Mouse (Mus musculus): ENCODE measurements at regions not wholly inside any gene's neighbourhood (a gene's known extent, or its start where the extent isn't known, plus 50 kb on each side); places are given as distances from the start of the nearest gene placed in this dataset.

- DNase-seq (ENCODE audit: low read depth, low spot score): no peak
- WGBS: 63% methylated on average over 9 of the region's 9 CpGs
Measured at GRCm38 (mm10) chr8:86203107-86203506, 362.3 kb downstream of the Phkb start.

- no peak for DNase-seq (ENCODE audit: low read depth, low spot score)
- 60% methylated on average over 4 of the region's 4 CpGs for WGBS
Measured at GRCm38 (mm10) chr8:86201830-86202229, 361.1 kb downstream of the Phkb start.

GRCm38 (mm10) chr8:86192262-86192661 is 351.5 kb downstream of the Phkb start:
- DNase-seq (ENCODE audit: low read depth, low spot score): no peak
- WGBS: 83% methylated on average over 4 of the region's 4 CpGs

- WGBS: 80% methylated on average over 5 of the region's 5 CpGs
- no peak for DNase-seq (ENCODE audit: low read depth, low spot score)
Measured at GRCm38 (mm10) chr8:86184671-86185070, 343.9 kb downstream of the Phkb start.

GRCm38 (mm10) chr8:86180793-86181192 is 340.0 kb downstream of the Phkb start:
- 85% methylated on average over 3 of the region's 3 CpGs for WGBS

GRCm38 (mm10) chr8:86170091-86170490 is 329.3 kb downstream of the Phkb start:
- no peak for DNase-seq (ENCODE audit: low read depth, low spot score)
- WGBS: 61% methylated on average over 1 of the region's 1 CpGs

More at GRCm38 (mm10) chr8:86180793-86181192, 340.0 kb downstream of the Phkb start:
- DNase-seq (ENCODE audit: low read depth, low spot score): no peak

GRCm38 (mm10) chr8:86164818-86165217 is 324.1 kb downstream of the Phkb start:
- 88% methylated on average over 2 of the region's 2 CpGs for WGBS
- DNase-seq (ENCODE audit: low read depth, low spot score): no peak

- 87% methylated on average over 6 of the region's 6 CpGs for WGBS
Measured at GRCm38 (mm10) chr8:86159074-86159783, 318.5 kb downstream of the Phkb start.

GRCm38 (mm10) chr8:86147586-86147985 is 306.8 kb downstream of the Phkb start:
- DNase-seq (ENCODE audit: low read depth, low spot score): no peak
- 54% methylated on average over 6 of the region's 6 CpGs for WGBS

More at GRCm38 (mm10) chr8:86159074-86159783, 318.5 kb downstream of the Phkb start:
- DNase-seq (ENCODE audit: low read depth, low spot score): no peak

GRCm38 (mm10) chr8:86125244-86125643 is 284.5 kb downstream of the Phkb start:
- DNase-seq (ENCODE audit: low read depth, low spot score): no peak
- 66% methylated on average over 2 of the region's 2 CpGs for WGBS

GRCm38 (mm10) chr8:86124655-86125054 is 283.9 kb downstream of the Phkb start:
- 62% methylated on average over 1 of the region's 1 CpGs for WGBS
- DNase-seq (ENCODE audit: low read depth, low spot score): no peak
